Comparison of ENCODE assay signal across 14 mouse cellular contexts in genomic region chr17:49438822-49439574, GRCm38 (mm10). TPM values are rescaled to one million over a fixed set of nuclear protein-coding genes. Genes with fewer than 3 reads are reported as not detected.
DNase-seq lines count a peak whose midpoint lies in the region; ATAC-seq and TF ChIP-seq lines count a peak whose summit lies in the region.
"Had no signal": no experiment of that assay in that cellular context is flagged by ENCODE, and none has a peak within 500 bp of the region (broad histone marks: within the 10 kb centered on the region; RNA-seq: fewer than 3 reads in every experiment).

No protein-coding gene starts in this region.

- peaks cover 10% of the 10 kb centered on the region; the same call in 1 of the 2 replicates for H3K4me1 ChIP-seq in kidney, embryonic 15.5 days
- peaks cover 6% of the 10 kb centered on the region for H3K4me1 ChIP-seq in intestine, embryonic 16.5 days (ENCODE audit: control insufficient read depth, insufficient read depth, low read length)
- H3K4me1 ChIP-seq in hindbrain, embryonic 10.5 days (replicated peaks), result 0 out of 2 replicates have a peak, but pooled peaks cover 8% of the 10 kb centered on the region
- H3K4me1 ChIP-seq in midbrain, postnatal 0 days (ENCODE audit: insufficient read depth, low read length), result no peaks in the 10 kb centered on the region
- H3K4me1 ChIP-seq: midbrain, embryonic 13.5 days; neural tube, embryonic 12.5 days had no signal

- 78% methylated on average over 12 of the region's 12 CpGs for WGBS in kidney, embryonic 15.5 days
- 68% methylated on average over 12 of the region's 12 CpGs for WGBS in intestine, embryonic 16.5 days
- WGBS in hindbrain, embryonic 10.5 days, result 82% methylated on average over 12 of the region's 12 CpGs
- 81% methylated on average over 12 of the region's 12 CpGs for WGBS in midbrain, postnatal 0 days

- no peak overlapping the region for H3K4me3 ChIP-seq in kidney, embryonic 15.5 days (replicated peaks)
- no peak overlapping the region for H3K4me3 ChIP-seq in intestine, embryonic 16.5 days (ENCODE audit: low read length)
- H3K4me3 ChIP-seq in hindbrain, embryonic 10.5 days, result no peak overlapping the region
- H3K4me3 ChIP-seq in midbrain, postnatal 0 days (ENCODE audit: low read depth, low read length), result no peak overlapping the region
- H3K4me3 ChIP-seq: left cerebral cortex, adult 2 months; midbrain, embryonic 13.5 days; neural tube, embryonic 12.5 days had no signal

- ATAC-seq in kidney, embryonic 15.5 days (replicated peaks; ENCODE audit: low FRiP score), result 0 out of 2 replicates have a peak, but pooled peaks have one; percentile 22
- peak; percentile 63 for ATAC-seq in intestine, embryonic 16.5 days
- no peak for ATAC-seq in midbrain, postnatal 0 days (ENCODE audit: low FRiP score)
- ATAC-seq: midbrain, embryonic 13.5 days had no signal

- H3K9ac ChIP-seq in kidney, embryonic 15.5 days, result no peak overlapping the region
- H3K9ac ChIP-seq in intestine, embryonic 16.5 days (ENCODE audit: low read depth, low read length), result no peak overlapping the region
- H3K9ac ChIP-seq in midbrain, postnatal 0 days (replicated peaks; ENCODE audit: low read length, poor library complexity, severe bottlenecking), result no peak overlapping the region
- H3K9ac ChIP-seq: midbrain, embryonic 13.5 days; neural tube, embryonic 12.5 days had no signal

- no peaks in the 10 kb centered on the region for H3K27me3 ChIP-seq in kidney, embryonic 15.5 days
- H3K27me3 ChIP-seq in intestine, embryonic 16.5 days (replicated peaks; ENCODE audit: control insufficient read depth, insufficient read depth, low read length), result no peaks in the 10 kb centered on the region
- no peaks in the 10 kb centered on the region for H3K27me3 ChIP-seq in hindbrain, embryonic 10.5 days (ENCODE audit: insufficient read depth, poor library complexity, severe bottlenecking)
- no peaks in the 10 kb centered on the region for H3K27me3 ChIP-seq in midbrain, postnatal 0 days (ENCODE audit: insufficient read depth, low read length)
- H3K27me3 ChIP-seq: CH12.LX; midbrain, embryonic 13.5 days; neural tube, embryonic 12.5 days had no signal

- no peaks in the 10 kb centered on the region; the same call in 1 of the 2 replicates for H3K9me3 ChIP-seq in kidney, embryonic 15.5 days (replicated peaks)
- no peaks in the 10 kb centered on the region for H3K9me3 ChIP-seq in intestine, embryonic 16.5 days (ENCODE audit: control insufficient read depth, low read length)
- peaks cover 4% of the 10 kb centered on the region; the same call in 1 of the 2 replicates for H3K9me3 ChIP-seq in hindbrain, embryonic 10.5 days
- H3K9me3 ChIP-seq in midbrain, postnatal 0 days (ENCODE audit: low read length), result no peaks in the 10 kb centered on the region
- H3K9me3 ChIP-seq: midbrain, embryonic 13.5 days; neural tube, embryonic 12.5 days had no signal

- H3K27ac ChIP-seq in kidney, embryonic 15.5 days, result no peak overlapping the region
- H3K27ac ChIP-seq in intestine, embryonic 16.5 days (ENCODE audit: low read length), result no peak overlapping the region
- H3K27ac ChIP-seq in hindbrain, embryonic 10.5 days, result no peak overlapping the region
- no peak overlapping the region for H3K27ac ChIP-seq in midbrain, postnatal 0 days (ENCODE audit: low read depth, low read length)
- H3K27ac ChIP-seq: left cerebral cortex, adult 2 months; midbrain, embryonic 13.5 days; neural tube, embryonic 12.5 days had no signal

- DNase-seq in kidney, postnatal 4 days, result no peak
- peak; percentile 49 for DNase-seq in c-Kit-negative CD71-positive TER-119-positive erythroid progenitor cells, embryonic 14.5 days (ENCODE audit: low read depth, low spot score)
- peak; percentile 54 to 77 for DNase-seq in spleen, postnatal 10 days (ENCODE audit: low spot score in 2 of 2)
- DNase-seq in right cerebral cortex, postnatal 25 days, result no peak
- no peak for DNase-seq in hindbrain, embryonic 10.5 days (ENCODE audit: low spot score)
- no peak for DNase-seq in midbrain, postnatal 0 days (ENCODE audit: low spot score)
- DNase-seq: cerebellum, postnatal 10 days; thymus, postnatal 4 days had no signal

- H3K36me3 ChIP-seq in kidney, embryonic 15.5 days, result peaks cover 59% of the 10 kb centered on the region
- peaks cover 20% of the 10 kb centered on the region for H3K36me3 ChIP-seq in intestine, embryonic 16.5 days (ENCODE audit: control insufficient read depth, insufficient read depth, low read length)
- H3K36me3 ChIP-seq in hindbrain, embryonic 10.5 days, result peaks cover 46% of the 10 kb centered on the region
- peaks cover 10% of the 10 kb centered on the region for H3K36me3 ChIP-seq in midbrain, postnatal 0 days (ENCODE audit: insufficient read depth, low read length)

- no peak overlapping the region for H3K4me2 ChIP-seq in kidney, embryonic 15.5 days
- no peak overlapping the region for H3K4me2 ChIP-seq in intestine, embryonic 16.5 days (ENCODE audit: low read depth, low read length)
- H3K4me2 ChIP-seq in midbrain, postnatal 0 days (ENCODE audit: low read depth, low read length, poor library complexity, severe bottlenecking), result no peak overlapping the region
- H3K4me2 ChIP-seq: midbrain, embryonic 13.5 days; neural tube, embryonic 12.5 days had no signal

- TF ChIP-seq CTCF in midbrain, postnatal 0 days (IDR thresholded peaks at IDR 0.05), result no peak

RNA-seq across cellular contexts. Expression of gene Mocs1, which starts 10.8 kb away (rescaled TPM):
- 8.4 and 8.9 TPM in 2 replicates for polyA plus RNA-seq in kidney, embryonic 15.5 days (2015; fragmentation: Nextera tagmentation; extraction: Ambion mirVana)
- 11.4 and 14.6 TPM in 2 replicates for polyA plus RNA-seq in intestine, embryonic 16.5 days (2015; fragmentation: Nextera tagmentation; extraction: Ambion mirVana)
- polyA plus RNA-seq in hindbrain, embryonic 10.5 days (2016; fragmentation: Nextera tagmentation; extraction: Ambion mirVana), result 5.3 and 6.0 TPM in 2 replicates
- total RNA-seq in midbrain, postnatal 0 days (2014; rRNA removed), result 8.6 and 10.7 TPM in 2 replicates
- 4.9 and 5.2 TPM in 2 replicates for polyA plus RNA-seq in midbrain, postnatal 0 days (2015; fragmentation: Nextera tagmentation; extraction: Ambion mirVana)

Comparison
In these comparisons a context has a peak if more than half of its experiments do, and no peak if none do; other contexts are left out.
1. DNase-seq: peak in c-Kit-negative CD71-positive TER-119-positive erythroid progenitor cells, embryonic 14.5 days (single experiment) and spleen, postnatal 10 days (2 of 2); none in kidney, postnatal 4 days (0 of 2), right cerebral cortex, postnatal 25 days (single experiment), hindbrain, embryonic 10.5 days (single experiment) and midbrain, postnatal 0 days (single experiment).